Mouse (Mus musculus): ENCODE measurements around the gene Zcchc18.

DNA sequence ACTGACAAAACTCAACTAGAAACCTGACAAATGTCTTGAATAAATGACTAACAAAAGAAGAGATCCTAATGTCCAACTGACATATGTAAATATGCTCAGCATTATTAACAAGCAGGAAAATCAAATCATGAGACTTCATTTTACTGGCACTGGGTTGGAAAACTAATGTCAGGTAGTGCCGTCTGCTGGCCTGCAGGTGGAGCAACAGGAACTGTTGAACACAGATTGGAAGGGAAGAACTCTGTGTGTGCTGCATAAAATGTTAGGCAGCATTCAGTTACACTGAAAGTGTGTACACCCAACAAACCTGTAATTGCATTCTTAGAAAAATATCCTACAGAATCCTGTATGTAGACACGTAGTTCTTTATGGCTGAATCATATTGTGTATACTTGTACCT lies 33.3 kb upstream of the Zcchc18 start:
- TF ChIP-seq CTCF (IDR thresholded peaks at IDR 0.05; ENCODE audit: low read depth) (peak; percentile 26; the same call in 1 of the 2 replicates), EP300 (IDR thresholded peaks at IDR 0.05; ENCODE audit: low read depth) (no peak)
